ENCODE assay signal across 23 mouse cellular contexts in the genomic region with DNA sequence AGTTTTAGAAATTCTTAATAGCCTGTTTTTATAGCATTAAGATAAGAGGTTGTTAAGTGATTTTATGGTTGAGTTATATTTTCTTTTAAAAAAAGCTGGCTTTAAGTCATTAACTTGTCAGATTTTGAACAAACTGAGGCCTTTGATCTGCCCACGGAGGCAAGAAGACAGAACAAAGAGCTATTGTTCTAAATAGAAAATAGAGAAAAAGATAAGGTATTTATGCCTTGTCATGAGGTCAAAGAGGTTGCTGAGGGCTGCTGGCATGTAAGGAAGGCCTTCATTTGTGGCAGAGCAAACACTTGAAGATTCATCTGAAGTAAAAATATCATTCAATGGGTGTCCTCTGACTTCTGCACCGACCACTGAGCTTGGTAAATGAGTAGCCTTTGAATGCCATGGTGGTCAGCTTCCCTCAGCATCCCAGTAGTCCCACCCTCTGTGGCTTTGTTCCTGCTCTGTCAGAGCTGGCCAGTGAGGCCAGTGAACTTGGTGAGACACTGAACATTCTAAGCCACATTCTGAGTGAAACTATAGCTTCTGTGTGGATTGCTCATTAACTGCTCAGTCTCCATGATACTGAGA. TPM values are rescaled to one million over a fixed set of nuclear protein-coding genes. Genes with fewer than 3 reads are reported as not detected.
DNase-seq lines count a peak whose midpoint lies in the region; ATAC-seq and TF ChIP-seq lines count a peak whose summit lies in the region.
"Had no signal": no experiment of that assay in that cellular context is flagged by ENCODE, and none has a peak within 500 bp of the region (broad histone marks: within the 10 kb centered on the region; RNA-seq: fewer than 3 reads in every experiment).

No protein-coding gene starts in this region.

- ATAC-seq in kidney, postnatal 0 days (replicated peaks; ENCODE audit: low FRiP score, low read depth): peak; percentile 47; the same call in 1 of the 2 replicates
- ATAC-seq in stomach, embryonic 14.5 days (ENCODE audit: insufficient number of reproducible peaks, insufficient read depth, low FRiP score, low read depth): no peak
- ATAC-seq in stomach, postnatal 0 days (ENCODE audit: low FRiP score, low TSS enrichment): no peak
- ATAC-seq in stomach, embryonic 16.5 days (ENCODE audit: insufficient read depth, low FRiP score): no peak
- ATAC-seq: activated CD4-positive, CD25-positive, alpha-beta regulatory T cell, adult 4 months; forebrain, embryonic 13.5 days had no signal

- no peak overlapping the region for H3K9ac ChIP-seq in kidney, postnatal 0 days (ENCODE audit: low read depth, low read length)
- no peak overlapping the region for H3K9ac ChIP-seq in stomach, embryonic 14.5 days (replicated peaks; ENCODE audit: low read depth, low read length)
- H3K9ac ChIP-seq in stomach, postnatal 0 days (ENCODE audit: low read length): no peak overlapping the region
- no peak overlapping the region for H3K9ac ChIP-seq in stomach, embryonic 16.5 days (ENCODE audit: low read length)
- H3K9ac ChIP-seq: embryonic facial prominence, embryonic 12.5 days; forebrain, embryonic 13.5 days; hindbrain, embryonic 14.5 days; midbrain, embryonic 12.5 days; neural tube, embryonic 12.5 days had no signal

- no peak for TF ChIP-seq POLR2A in thymus, adult 2 months (IDR thresholded peaks at IDR 0.05; ENCODE audit: control insufficient read depth, extremely low read depth, insufficient read depth, low read length, poor library complexity)

- no peak for TF ChIP-seq CTCF in kidney, postnatal 0 days (IDR thresholded peaks at IDR 0.05; ENCODE audit: low read depth)
- no peak for TF ChIP-seq CTCF in stomach, postnatal 0 days (IDR thresholded peaks at IDR 0.05; ENCODE audit: low read depth)
- no peak for TF ChIP-seq CTCF in thymus, adult 2 months (IDR thresholded peaks at IDR 0.05; ENCODE audit: borderline replicate concordance, control insufficient read depth, extremely low read depth, insufficient read depth, low read length, poor library complexity)

- H3K4me3 ChIP-seq in kidney, postnatal 0 days (replicated peaks; ENCODE audit: low read depth, low read length): no peak overlapping the region
- H3K4me3 ChIP-seq in stomach, embryonic 14.5 days (ENCODE audit: low read depth, low read length): no peak overlapping the region
- no peak overlapping the region for H3K4me3 ChIP-seq in stomach, postnatal 0 days (ENCODE audit: low read depth, low read length)
- no peak overlapping the region for H3K4me3 ChIP-seq in stomach, embryonic 16.5 days (replicated peaks; ENCODE audit: low read length)
- no peak overlapping the region for H3K4me3 ChIP-seq in thymus, adult 2 months (ENCODE audit: control insufficient read depth, insufficient read depth, low read length)
- H3K4me3 ChIP-seq: embryonic facial prominence, embryonic 12.5 days; erythroblast, embryonic 14.5 days; forebrain, embryonic 13.5 days; midbrain, embryonic 12.5 days; neural tube, embryonic 12.5 days had no signal

- DNase-seq in embryo, embryonic 10 days (ENCODE audit: low spot score): peak; percentile 20
- DNase-seq in embryo, embryonic 11 days: no peak
- no peak for DNase-seq in kidney, postnatal 0 days (ENCODE audit: low spot score)
- DNase-seq in kidney, postnatal 36 days: no peak
- DNase-seq in stomach, postnatal 0 days (ENCODE audit: low spot score): no peak
- DNase-seq in thymus, adult 2 months: no peak
- DNase-seq: adrenal gland, postnatal 25 days; cerebellum, adult 11 months; cerebellum, postnatal 14 days; gastrocnemius, postnatal 10 days; kidney, adult 11 months; kidney, postnatal 25 days; lung, adult 18-20 months; lung, postnatal 36 days had no signal

- H3K4me2 ChIP-seq in kidney, postnatal 0 days (ENCODE audit: low read length): no peak overlapping the region
- H3K4me2 ChIP-seq in stomach, embryonic 14.5 days (replicated peaks; ENCODE audit: low read depth, low read length): no peak overlapping the region
- no peak overlapping the region for H3K4me2 ChIP-seq in stomach, postnatal 0 days (replicated peaks; ENCODE audit: low read depth)
- H3K4me2 ChIP-seq in stomach, embryonic 16.5 days (ENCODE audit: low read depth, low read length): no peak overlapping the region
- H3K4me2 ChIP-seq: embryonic facial prominence, embryonic 12.5 days; forebrain, embryonic 13.5 days; hindbrain, embryonic 14.5 days; midbrain, embryonic 12.5 days; neural tube, embryonic 12.5 days had no signal

- no peaks in the 10 kb centered on the region for H3K9me3 ChIP-seq in kidney, postnatal 0 days (replicated peaks; ENCODE audit: low read length)
- no peaks in the 10 kb centered on the region for H3K9me3 ChIP-seq in stomach, embryonic 14.5 days (ENCODE audit: control insufficient read depth, low read depth, low read length)
- H3K9me3 ChIP-seq in stomach, postnatal 0 days (ENCODE audit: control insufficient read depth, low read length): no peaks in the 10 kb centered on the region
- H3K9me3 ChIP-seq in stomach, embryonic 16.5 days (replicated peaks; ENCODE audit: control insufficient read depth, low read length): no peaks in the 10 kb centered on the region
- H3K9me3 ChIP-seq: embryonic facial prominence, embryonic 12.5 days; forebrain, embryonic 13.5 days; midbrain, embryonic 12.5 days; neural tube, embryonic 12.5 days had no signal

- WGBS in kidney, postnatal 0 days: 19% methylated on average over 2 of the region's 2 CpGs
- WGBS in stomach, embryonic 14.5 days: 45% methylated on average over 2 of the region's 2 CpGs
- 30% methylated on average over 2 of the region's 2 CpGs for WGBS in stomach, postnatal 0 days
- WGBS in stomach, embryonic 16.5 days: 38% methylated on average over 2 of the region's 2 CpGs
- WGBS in thymus, adult 2 months: 68% methylated on average over 2 of the region's 2 CpGs

- no peak overlapping the region for H3K27ac ChIP-seq in kidney, postnatal 0 days
- peak overlapping the region; percentile 22; the same call in 1 of the 2 replicates for H3K27ac ChIP-seq in stomach, embryonic 14.5 days (ENCODE audit: low read length)
- no peak overlapping the region for H3K27ac ChIP-seq in stomach, postnatal 0 days (replicated peaks)
- peak overlapping the region; percentile 27; the same call in 1 of the 2 replicates for H3K27ac ChIP-seq in stomach, embryonic 16.5 days (ENCODE audit: low read length)
- no peak overlapping the region for H3K27ac ChIP-seq in thymus, adult 2 months (ENCODE audit: control insufficient read depth, insufficient read depth, low read length)
- H3K27ac ChIP-seq: embryonic facial prominence, embryonic 12.5 days; forebrain, embryonic 13.5 days; hindbrain, embryonic 14.5 days; midbrain, embryonic 12.5 days; neural tube, embryonic 12.5 days had no signal

- H3K36me3 ChIP-seq in kidney, postnatal 0 days (ENCODE audit: insufficient read depth, low read length): no peaks in the 10 kb centered on the region
- peaks cover 11% of the 10 kb centered on the region; the same call in 1 of the 2 replicates for H3K36me3 ChIP-seq in stomach, embryonic 14.5 days (ENCODE audit: control insufficient read depth, insufficient read depth, low read length)
- H3K36me3 ChIP-seq in stomach, postnatal 0 days (ENCODE audit: control insufficient read depth, insufficient read depth, low read length): 0 out of 2 replicates have a peak, but pooled peaks cover 2% of the 10 kb centered on the region
- H3K36me3 ChIP-seq in stomach, embryonic 16.5 days (ENCODE audit: control insufficient read depth, insufficient read depth, low read length): peaks cover 9% of the 10 kb centered on the region; the same call in 1 of the 2 replicates
- H3K36me3 ChIP-seq in thymus, adult 2 months (ENCODE audit: control insufficient read depth, insufficient read depth, low read length): peaks cover 16% of the 10 kb centered on the region

- TF ChIP-seq EP300 in stomach, postnatal 0 days (optimal IDR thresholded peaks at IDR 0.05): no peak

- H3K4me1 ChIP-seq in kidney, postnatal 0 days (replicated peaks; ENCODE audit: insufficient read depth, low read length): peaks cover 6% of the 10 kb centered on the region
- H3K4me1 ChIP-seq in stomach, embryonic 14.5 days (ENCODE audit: control insufficient read depth, insufficient read depth, low read length): 0 out of 2 replicates have a peak, but pooled peaks cover 1% of the 10 kb centered on the region
- H3K4me1 ChIP-seq in stomach, postnatal 0 days (replicated peaks; ENCODE audit: control insufficient read depth, insufficient read depth): peaks cover 2% of the 10 kb centered on the region; the same call in 1 of the 2 replicates
- peaks cover 6% of the 10 kb centered on the region; the same call in 1 of the 2 replicates for H3K4me1 ChIP-seq in stomach, embryonic 16.5 days (ENCODE audit: control insufficient read depth, insufficient read depth, low read length)
- 0 out of 2 replicates have a peak, but pooled peaks cover 3% of the 10 kb centered on the region for H3K4me1 ChIP-seq in thymus, adult 2 months (replicated peaks; ENCODE audit: control insufficient read depth, insufficient read depth, low read length)

- no peaks in the 10 kb centered on the region for H3K27me3 ChIP-seq in kidney, postnatal 0 days (ENCODE audit: insufficient read depth, low read length)
- no peaks in the 10 kb centered on the region for H3K27me3 ChIP-seq in stomach, embryonic 14.5 days (ENCODE audit: control insufficient read depth, insufficient read depth, low read length)
- H3K27me3 ChIP-seq in stomach, postnatal 0 days (ENCODE audit: control insufficient read depth, insufficient read depth, low read length): no peaks in the 10 kb centered on the region
- H3K27me3 ChIP-seq in stomach, embryonic 16.5 days (ENCODE audit: control insufficient read depth, insufficient read depth, low read length): no peaks in the 10 kb centered on the region
- H3K27me3 ChIP-seq in thymus, adult 2 months (ENCODE audit: control insufficient read depth, insufficient read depth, low read length): no peaks in the 10 kb centered on the region
- H3K27me3 ChIP-seq: embryonic facial prominence, embryonic 12.5 days; forebrain, embryonic 13.5 days; midbrain, embryonic 12.5 days; neural tube, embryonic 12.5 days had no signal

RNA-seq across cellular contexts. Expression of gene Nadk2, which starts 18.2 kb away (rescaled TPM):
- polyA plus RNA-seq in kidney, postnatal 0 days (2015; fragmentation: Nextera tagmentation; extraction: Ambion mirVana): 31.6 and 34.9 TPM in 2 replicates
- 31.8 and 32.1 TPM in 2 replicates for polyA plus RNA-seq in stomach, embryonic 14.5 days (2014; fragmentation: Nextera tagmentation; extraction: Ambion mirVana)
- polyA plus RNA-seq in stomach, postnatal 0 days (2015; fragmentation: Nextera tagmentation; extraction: Ambion mirVana): 13.3 and 13.7 TPM in 2 replicates
- polyA plus RNA-seq in stomach, embryonic 16.5 days (2015; fragmentation: Nextera tagmentation; extraction: Ambion mirVana): 21.2 and 29.7 TPM in 2 replicates
- polyA plus RNA-seq in thymus, adult 2 months (2012; rRNA removed): 14.1 and 15.3 TPM in 2 replicates

RNA-seq across cellular contexts. Expression of gene Lmbrd2, which starts 51.1 kb away (rescaled TPM):
- 3.7 and 3.9 TPM in 2 replicates for polyA plus RNA-seq in kidney, postnatal 0 days (2015; fragmentation: Nextera tagmentation; extraction: Ambion mirVana)
- 7.0 and 7.9 TPM in 2 replicates for polyA plus RNA-seq in stomach, embryonic 14.5 days (2014; fragmentation: Nextera tagmentation; extraction: Ambion mirVana)
- 2.7 and 3.1 TPM in 2 replicates for polyA plus RNA-seq in stomach, postnatal 0 days (2015; fragmentation: Nextera tagmentation; extraction: Ambion mirVana)
- 2.8 and 3.2 TPM in 2 replicates for polyA plus RNA-seq in stomach, embryonic 16.5 days (2015; fragmentation: Nextera tagmentation; extraction: Ambion mirVana)
- polyA plus RNA-seq in thymus, adult 2 months (2012; rRNA removed): 10.0 and 12.3 TPM in 2 replicates

Comparison
In these comparisons a context has a peak if more than half of its experiments do, and no peak if none do; other contexts are left out.
1. H3K27ac ChIP-seq: peak in stomach, embryonic 14.5 days (single experiment) and stomach, embryonic 16.5 days (single experiment); none in kidney, postnatal 0 days (single experiment), stomach, postnatal 0 days (single experiment) and thymus, adult 2 months (single experiment).